Mouse (Mus musculus): ENCODE measurements at regions not wholly inside any gene's neighbourhood (a gene's known extent, or its start where the extent isn't known, plus 50 kb on each side); places are given as distances from the start of the nearest gene placed in this dataset.

GRCm38 (mm10) chr10:16473952-16474521, 1249.0 kb upstream of the Cited2 start:
- no peak overlapping the region for H3K27ac ChIP-seq (ENCODE audit: low read depth, low read length)
- H3K36me3 ChIP-seq (ENCODE audit: insufficient read depth, low read length): no peaks in the 10 kb centered on the region
- no peaks in the 10 kb centered on the region for H3K4me1 ChIP-seq (ENCODE audit: insufficient read depth, low read length)
- no peak for TF ChIP-seq CTCF (IDR thresholded peaks at IDR 0.05)
- no peak for ATAC-seq (ENCODE audit: low FRiP score)
- no peaks in the 10 kb centered on the region for H3K9me3 ChIP-seq (ENCODE audit: low read length)
- DNase-seq (ENCODE audit: low spot score): no peak
- no peaks in the 10 kb centered on the region for H3K27me3 ChIP-seq (ENCODE audit: insufficient read depth, low read length)
- no peak overlapping the region for H3K9ac ChIP-seq (replicated peaks; ENCODE audit: low read length, poor library complexity, severe bottlenecking)
- H3K4me3 ChIP-seq (ENCODE audit: low read depth, low read length): no peak overlapping the region
- 54% methylated on average over 1 of the region's 1 CpGs for WGBS
- H3K4me2 ChIP-seq (ENCODE audit: low read depth, low read length, poor library complexity, severe bottlenecking): no peak overlapping the region

- DNase-seq (ENCODE audit: low spot score) (no peak), ATAC-seq (ENCODE audit: low FRiP score) (no peak)
- no peak overlapping the region for H3K4me2 ChIP-seq (ENCODE audit: low read depth, low read length, poor library complexity, severe bottlenecking)
- H3K9ac ChIP-seq (replicated peaks; ENCODE audit: low read length, poor library complexity, severe bottlenecking): no peak overlapping the region
- H3K4me1 ChIP-seq (ENCODE audit: insufficient read depth, low read length): no peaks in the 10 kb centered on the region
- H3K27me3 ChIP-seq (ENCODE audit: insufficient read depth, low read length): no peaks in the 10 kb centered on the region
- H3K4me3 ChIP-seq (ENCODE audit: low read depth, low read length): no peak overlapping the region
- H3K27ac ChIP-seq (ENCODE audit: low read depth, low read length): no peak overlapping the region
- TF ChIP-seq CTCF (IDR thresholded peaks at IDR 0.05): no peak
- no peaks in the 10 kb centered on the region for H3K9me3 ChIP-seq (ENCODE audit: low read length)
- 94% methylated on average over 1 of the region's 1 CpGs for WGBS
- H3K36me3 ChIP-seq (ENCODE audit: insufficient read depth, low read length): no peaks in the 10 kb centered on the region
Measured at GRCm38 (mm10) chr10:16498580-16498979, 1224.4 kb upstream of the Cited2 start.

GRCm38 (mm10) chr10:16507681-16508080, 1215.3 kb upstream of the Cited2 start:
- H3K27ac ChIP-seq (ENCODE audit: low read depth, low read length): no peak overlapping the region
- no peaks in the 10 kb centered on the region for H3K4me1 ChIP-seq (ENCODE audit: insufficient read depth, low read length)
- no peak overlapping the region for H3K4me2 ChIP-seq (ENCODE audit: low read depth, low read length, poor library complexity, severe bottlenecking)
- no peak for TF ChIP-seq CTCF (IDR thresholded peaks at IDR 0.05)
- H3K27me3 ChIP-seq (ENCODE audit: insufficient read depth, low read length): no peaks in the 10 kb centered on the region
- WGBS: 91% methylated on average over 2 of the region's 2 CpGs
- no peak for ATAC-seq (ENCODE audit: low FRiP score)
- H3K36me3 ChIP-seq (ENCODE audit: insufficient read depth, low read length): no peaks in the 10 kb centered on the region
- H3K9me3 ChIP-seq (ENCODE audit: low read length): no peaks in the 10 kb centered on the region
- no peak for DNase-seq (ENCODE audit: low spot score)
- H3K4me3 ChIP-seq (ENCODE audit: low read depth, low read length): no peak overlapping the region
- H3K9ac ChIP-seq (replicated peaks; ENCODE audit: low read length, poor library complexity, severe bottlenecking): no peak overlapping the region

- 79% methylated on average over 6 of the region's 6 CpGs for WGBS
- Histone ChIP-seq H3K4me1 (ENCODE audit: insufficient read depth, low read length) (no peaks in the 10 kb centered on the region), H3K36me3 (ENCODE audit: insufficient read depth, low read length) (no peaks in the 10 kb centered on the region), H3K9ac (replicated peaks; ENCODE audit: low read length, poor library complexity, severe bottlenecking) (no peak overlapping the region), H3K9me3 (ENCODE audit: low read length) (no peaks in the 10 kb centered on the region), H3K4me3 (ENCODE audit: low read depth, low read length) (no peak overlapping the region), H3K27me3 (ENCODE audit: insufficient read depth, low read length) (no peaks in the 10 kb centered on the region), H3K27ac (ENCODE audit: low read depth, low read length) (no peak overlapping the region), H3K4me2 (ENCODE audit: low read depth, low read length, poor library complexity, severe bottlenecking) (no peak overlapping the region)
- no peak for TF ChIP-seq CTCF (IDR thresholded peaks at IDR 0.05)
- ATAC-seq (ENCODE audit: low FRiP score): no peak
- no peak for DNase-seq (ENCODE audit: low spot score)
Measured at GRCm38 (mm10) chr10:16508161-16508560, 1214.9 kb upstream of the Cited2 start.

GRCm38 (mm10) chr10:16514656-16515055, 1208.4 kb upstream of the Cited2 start:
- no peak overlapping the region for H3K4me2 ChIP-seq (ENCODE audit: low read depth, low read length, poor library complexity, severe bottlenecking)
- no peak overlapping the region for H3K4me3 ChIP-seq (ENCODE audit: low read depth, low read length)
- no peaks in the 10 kb centered on the region for H3K36me3 ChIP-seq (ENCODE audit: insufficient read depth, low read length)
- no peak overlapping the region for H3K27ac ChIP-seq (ENCODE audit: low read depth, low read length)
- WGBS: 52% methylated on average over 2 of the region's 2 CpGs
- no peak for DNase-seq (ENCODE audit: low spot score)
- H3K9me3 ChIP-seq (ENCODE audit: low read length): no peaks in the 10 kb centered on the region
- no peaks in the 10 kb centered on the region for H3K4me1 ChIP-seq (ENCODE audit: insufficient read depth, low read length)
- no peak for ATAC-seq (ENCODE audit: low FRiP score)
- no peaks in the 10 kb centered on the region for H3K27me3 ChIP-seq (ENCODE audit: insufficient read depth, low read length)
- H3K9ac ChIP-seq (replicated peaks; ENCODE audit: low read length, poor library complexity, severe bottlenecking): no peak overlapping the region
- no peak for TF ChIP-seq CTCF (IDR thresholded peaks at IDR 0.05)

- Histone ChIP-seq H3K36me3 (ENCODE audit: insufficient read depth, low read length) (no peaks in the 10 kb centered on the region), H3K4me1 (ENCODE audit: insufficient read depth, low read length) (no peaks in the 10 kb centered on the region), H3K27me3 (ENCODE audit: insufficient read depth, low read length) (no peaks in the 10 kb centered on the region), H3K9ac (replicated peaks; ENCODE audit: low read length, poor library complexity, severe bottlenecking) (no peak overlapping the region), H3K9me3 (ENCODE audit: low read length) (no peaks in the 10 kb centered on the region), H3K4me3 (ENCODE audit: low read depth, low read length) (no peak overlapping the region), H3K4me2 (ENCODE audit: low read depth, low read length, poor library complexity, severe bottlenecking) (no peak overlapping the region), H3K27ac (ENCODE audit: low read depth, low read length) (no peak overlapping the region)
- ATAC-seq (ENCODE audit: low FRiP score) (no peak), DNase-seq (ENCODE audit: low spot score) (no peak)
- no peak for TF ChIP-seq CTCF (IDR thresholded peaks at IDR 0.05)
Measured at GRCm38 (mm10) chr10:16521895-16522294, 1201.1 kb upstream of the Cited2 start.

Measured in midbrain, postnatal 0 days (tissue).